Comparison of ENCODE assay signal across 8 mouse cellular contexts in the genomic region with DNA sequence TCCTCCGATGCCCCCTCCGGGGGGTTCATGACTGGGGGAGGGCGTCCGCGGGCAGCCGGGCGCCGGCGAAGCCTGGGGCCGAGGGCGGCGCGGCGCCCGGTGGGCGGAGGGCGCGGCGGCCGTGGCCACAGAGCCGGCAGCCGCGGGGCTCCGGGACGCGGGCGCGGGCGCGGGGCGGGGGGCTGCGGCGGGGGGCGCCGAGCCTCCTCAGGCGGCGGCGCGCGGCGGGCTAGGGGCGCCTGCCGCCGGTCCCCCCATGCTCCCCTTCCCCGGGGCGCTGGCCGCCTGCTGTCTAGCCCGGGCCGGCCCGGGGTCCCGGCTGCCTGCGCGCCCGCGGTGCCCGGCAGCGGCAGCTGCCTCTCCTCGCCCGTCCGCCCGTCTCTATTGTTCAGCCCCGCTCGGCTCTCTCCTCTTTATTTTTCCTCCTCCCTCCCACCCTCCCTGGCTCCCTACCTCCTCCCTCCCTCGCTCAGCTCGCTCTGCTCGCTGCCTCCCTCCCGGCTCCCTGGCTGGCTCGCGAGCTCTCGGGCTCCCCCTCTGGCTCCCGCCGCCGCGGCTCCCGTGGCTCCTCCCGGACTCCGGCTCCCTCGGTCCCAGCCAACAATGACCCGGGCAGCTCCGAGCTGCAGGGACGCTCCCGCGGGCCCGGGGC. TPM values are rescaled to one million over a fixed set of nuclear protein-coding genes. Genes with fewer than 3 reads are reported as not detected.
A peak's percentile ranks its signal among the peaks of the same experiment; 100 is the strongest.
DNase-seq lines count a peak whose midpoint lies in the region.

Gene Kalrn, minus strand, starts transcription at position 382 of the 652 bp plus-strand sequence.

- peak; percentile 90 to 97 for DNase-seq in adrenal gland, adult (ENCODE audit: inconsistent age in 2 of 2, low spot score in 1 of 2)
- peak; percentile 84 to 92 for DNase-seq in cerebellum, postnatal 4 days (ENCODE audit: low spot score in 2 of 2)
- DNase-seq in gastrocnemius, postnatal 10 days = peak; percentile 91
- DNase-seq in hindlimb bud, embryonic 11.5 days (ENCODE audit: extremely low spot score, low read depth, low spot score) = peak; percentile 39
- DNase-seq in left cerebral cortex, adult 18-20 months (ENCODE audit: low spot score in 2 of 2) = peak; percentile 90 to 92
- DNase-seq in lung, postnatal 4 days = peak; percentile 93
- peak; percentile 92 to 93 for DNase-seq in right cerebral cortex, postnatal 10 days (ENCODE audit: low spot score in 2 of 2)
- peak; percentile 88 to 93 for DNase-seq in urinary bladder, postnatal 4 days (ENCODE audit: low spot score in 2 of 2)

RNA-seq across cellular contexts. Expression of gene Kalrn, which starts in this region (rescaled TPM):
- total RNA-seq in gastrocnemius, postnatal 10 days (2021) = 10 to 100 TPM; 17.6 to 20.2 TPM
- total RNA-seq in left cerebral cortex, adult 18-20 months (2021) = 100 to 1,000 TPM; 448 to 531 TPM

Comparison
In these comparisons a context has a peak if more than half of its experiments do, and no peak if none do; other contexts are left out.
1. Peak in every context shown above with its lines: DNase-seq.
2. RNA of gene Kalrn (total RNA-seq): 448 to 531 TPM in left cerebral cortex, adult 18-20 months; 17.6 to 20.2 TPM in gastrocnemius, postnatal 10 days; every median in the first group is over 10 times any median in the second.
3. DNase-seq: peak in every context shown above with its lines; median percentile 94 in adrenal gland, adult; 93 in lung, postnatal 4 days; 92 in right cerebral cortex, postnatal 10 days; 91 in gastrocnemius, postnatal 10 days; 91 in left cerebral cortex, adult 18-20 months; 90 in urinary bladder, postnatal 4 days; 88 in cerebellum, postnatal 4 days; 39 in hindlimb bud, embryonic 11.5 days.